Mouse (Mus musculus): ENCODE measurements around the gene Egfem1.

DNA sequence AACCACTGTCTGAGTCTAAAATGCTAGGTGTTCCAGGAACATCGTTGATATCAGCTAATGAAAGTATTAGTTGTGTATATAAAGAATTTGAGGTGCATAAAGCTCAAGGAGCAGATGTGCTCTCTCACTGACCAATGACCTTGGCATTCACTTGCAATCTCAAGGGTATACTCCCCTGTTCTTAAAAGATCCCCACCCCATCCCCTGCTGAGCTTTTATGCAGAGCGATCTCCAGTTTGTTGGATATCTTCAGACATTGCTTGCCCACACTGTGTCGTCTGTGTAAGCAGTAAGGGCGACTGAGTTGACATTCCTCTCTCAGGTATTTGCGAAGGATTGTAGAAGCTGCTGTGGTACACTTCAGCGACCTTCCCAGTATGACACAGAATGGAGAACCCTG is 108.4 kb downstream of the Egfem1 start:
- no peak for TF ChIP-seq MAX (IDR thresholded peaks at IDR 0.05; ENCODE audit: low read length)
- no peak for TF ChIP-seq NELFE (IDR thresholded peaks at IDR 0.05; ENCODE audit: low read depth, low read length)
- TF ChIP-seq ZNF384 (IDR thresholded peaks at IDR 0.05; ENCODE audit: low read depth, low read length): no peak
- TF ChIP-seq EP300 (IDR thresholded peaks at IDR 0.05; ENCODE audit: low read length): no peak
- TF ChIP-seq CHD2 (IDR thresholded peaks at IDR 0.05; ENCODE audit: low read length): no peak
- no peak for TF ChIP-seq CTCF (conservative IDR thresholded peaks at IDR 0.05 in 1 of 2, IDR thresholded peaks at IDR 0.05 in 1 of 2; ENCODE audit: low read depth in 2 of 2, low read length in 2 of 2)
- no peak for TF ChIP-seq TBP (conservative IDR thresholded peaks at IDR 0.05; ENCODE audit: low read depth, low read length)
- TF ChIP-seq JUN (IDR thresholded peaks at IDR 0.05; ENCODE audit: insufficient read depth, low read depth, low read length): no peak
- no peak for TF ChIP-seq POLR2A (IDR thresholded peaks at IDR 0.05; ENCODE audit: low read depth, low read length)
- TF ChIP-seq USF2 (conservative IDR thresholded peaks at IDR 0.05; ENCODE audit: low read depth, low read length): no peak
